Mouse (Mus musculus) limb, embryonic 12.5 days (tissue): ENCODE data around the gene Dock8. TPM values are rescaled to one million over a fixed set of nuclear protein-coding genes. Genes with fewer than 3 reads are reported as not detected.

Experiments used
- ATAC-seq: fragments of 200-750 bp; cut with Nextera tagmentation; 2 replicates; pipeline ENCODE4 v1.8.0; 2017; ENCODE audit warnings: low read depth, moderate TSS enrichment; ENCODE audit not compliant: insufficient number of reproducible peaks, insufficient read depth, low FRiP score, low TSS enrichment
- H3K27ac ChIP-seq: fragments of 300-500 bp; sonication (generic); 2 replicates; pipeline ENCODE4 v1.5.1; 2016; ENCODE audit warnings: mild to moderate bottlenecking, moderate library complexity
- H3K27me3 ChIP-seq: fragments of 300-500 bp; sonication (generic); 2 replicates; pipeline ENCODE4 v1.6.1; 2016; ENCODE audit warnings: mild to moderate bottlenecking, moderate library complexity
- H3K36me3 ChIP-seq: fragments of 300-500 bp; sonication (generic); 2 replicates; pipeline ENCODE4 v1.6.1; 2016; ENCODE audit warnings: mild to moderate bottlenecking, moderate library complexity
- H3K4me1 ChIP-seq: fragments of 300-500 bp; sonication (generic); replicated peaks from 2 replicates; pipeline ENCODE4 v1.6.1; 2016
- H3K4me2 ChIP-seq: fragments of 300-500 bp; sonication (generic); 2 replicates; pipeline ENCODE4 v1.6.1; 2016; ENCODE audit warnings: mild to moderate bottlenecking, moderate library complexity
- H3K4me3 ChIP-seq: fragments of 300-500 bp; sonication (generic); replicated peaks from 2 replicates; pipeline ENCODE4 v1.5.1; 2016; ENCODE audit warnings: mild to moderate bottlenecking
- H3K9ac ChIP-seq: fragments of 300-500 bp; sonication (generic); replicated peaks from 2 replicates; pipeline ENCODE4 v1.6.1; 2016; ENCODE audit warnings: mild to moderate bottlenecking, moderate library complexity
- H3K9me3 ChIP-seq: fragments of 300-500 bp; sonication (generic); 2 replicates; pipeline ENCODE4 v1.6.1; 2016; ENCODE audit warnings: mild to moderate bottlenecking, moderate library complexity
- WGBS: fragments of 180-500 bp; shearing (Covaris S2); methylation state at CpG from one replicate; pipeline ENCODE4 v1.1.7; 2016; 5-methylcytosine and 5-hydroxymethylcytosine counted together
- polyA plus RNA-seq: library from polyadenylated mRNA; unstranded; fragments of >200 nt; fragmentation: Nextera tagmentation; extraction: Ambion mirVana; gene quantifications from 2 replicates; pipeline ENCODE4 v1.2.1, GENCODE M21; 2016

Gene Dock8
- polyA plus RNA-seq, 1 experiment from 2014 or later, result 2.7 TPM

- no peak overlapping the region for H3K27ac ChIP-seq
- H3K27me3 ChIP-seq, result no peaks in the 10 kb centered on the region
- H3K36me3 ChIP-seq, result no peaks in the 10 kb centered on the region
- no peak overlapping the region for H3K4me2 ChIP-seq
- H3K4me3 ChIP-seq, result no peak overlapping the region
- no peak for ATAC-seq
- WGBS, result 41% methylated on average over 6 of the region's 6 CpGs
- H3K9me3 ChIP-seq, result no peaks in the 10 kb centered on the region
- peaks cover 13% of the 10 kb centered on the region for H3K4me1 ChIP-seq
- no peak overlapping the region for H3K9ac ChIP-seq
Measured at GRCm38 (mm10) chr19:25041209-25041608, 41.9 kb downstream of the Dock8 start.

- H3K4me2 ChIP-seq, result no peak overlapping the region
- ATAC-seq, result no peak
- H3K9ac ChIP-seq, result no peak overlapping the region
- no peaks in the 10 kb centered on the region for H3K9me3 ChIP-seq
- H3K27me3 ChIP-seq, result no peaks in the 10 kb centered on the region
- no peak overlapping the region for H3K4me3 ChIP-seq
- WGBS, result 76% methylated on average over 11 of the region's 11 CpGs
- peaks cover 10% of the 10 kb centered on the region for H3K4me1 ChIP-seq
- H3K36me3 ChIP-seq, result no peaks in the 10 kb centered on the region
- no peak overlapping the region for H3K27ac ChIP-seq
Measured at GRCm38 (mm10) chr19:25042973-25043372, 43.6 kb downstream of the Dock8 start.

GRCm38 (mm10) chr19:25044057-25044456, 44.7 kb downstream of the Dock8 start:
- no peak for ATAC-seq
- 80% methylated on average over 3 of the region's 3 CpGs for WGBS
- no peak overlapping the region for H3K4me3 ChIP-seq

GRCm38 (mm10) chr19:25052355-25052754, 53.0 kb downstream of the Dock8 start:
- Histone ChIP-seq H3K9ac (no peak overlapping the region), H3K4me2 (no peak overlapping the region), H3K27me3 (no peaks in the 10 kb centered on the region), H3K27ac (no peak overlapping the region), H3K9me3 (no peaks in the 10 kb centered on the region), H3K36me3 (no peaks in the 10 kb centered on the region), H3K4me1 (0 out of 2 replicates have a peak, but pooled peaks cover 4% of the 10 kb centered on the region), H3K4me3 (no peak overlapping the region)
- WGBS, result 88% methylated on average over 7 of the region's 7 CpGs
- no peak for ATAC-seq

More at GRCm38 (mm10) chr19:25044057-25044456, 44.7 kb downstream of the Dock8 start:
- H3K9me3 ChIP-seq, result no peaks in the 10 kb centered on the region
- H3K9ac ChIP-seq, result no peak overlapping the region
- no peak overlapping the region for H3K27ac ChIP-seq
- no peaks in the 10 kb centered on the region for H3K4me1 ChIP-seq
- H3K27me3 ChIP-seq, result no peaks in the 10 kb centered on the region
- H3K36me3 ChIP-seq, result no peaks in the 10 kb centered on the region
- H3K4me2 ChIP-seq, result no peak overlapping the region

GRCm38 (mm10) chr19:25053152-25053551, 53.8 kb downstream of the Dock8 start:
- 78% methylated on average over 7 of the region's 7 CpGs for WGBS

GRCm38 (mm10) chr19:25055025-25055424, 55.7 kb downstream of the Dock8 start:
- no peaks in the 10 kb centered on the region for H3K27me3 ChIP-seq
- WGBS, result 89% methylated on average over 7 of the region's 7 CpGs

More at GRCm38 (mm10) chr19:25053152-25053551, 53.8 kb downstream of the Dock8 start:
- Histone ChIP-seq H3K4me1 (0 out of 2 replicates have a peak, but pooled peaks cover 4% of the 10 kb centered on the region), H3K9ac (no peak overlapping the region), H3K36me3 (no peaks in the 10 kb centered on the region), H3K4me3 (no peak overlapping the region), H3K27ac (no peak overlapping the region), H3K4me2 (no peak overlapping the region), H3K9me3 (no peaks in the 10 kb centered on the region), H3K27me3 (no peaks in the 10 kb centered on the region)
- no peak for ATAC-seq

GRCm38 (mm10) chr19:25055559-25055958, 56.2 kb downstream of the Dock8 start:
- 89% methylated on average over 7 of the region's 7 CpGs for WGBS
- ATAC-seq, result no peak
- no peaks in the 10 kb centered on the region for H3K36me3 ChIP-seq

More at GRCm38 (mm10) chr19:25055025-25055424, 55.7 kb downstream of the Dock8 start:
- Histone ChIP-seq H3K4me1 (peaks cover 6% of the 10 kb centered on the region), H3K36me3 (no peaks in the 10 kb centered on the region), H3K4me3 (no peak overlapping the region), H3K9ac (no peak overlapping the region), H3K9me3 (no peaks in the 10 kb centered on the region), H3K4me2 (no peak overlapping the region), H3K27ac (no peak overlapping the region)
- ATAC-seq, result no peak

GRCm38 (mm10) chr19:25056224-25056623, 56.9 kb downstream of the Dock8 start:
- no peak for ATAC-seq
- Histone ChIP-seq H3K27ac (no peak overlapping the region), H3K4me2 (no peak overlapping the region), H3K4me1 (peaks cover 17% of the 10 kb centered on the region), H3K9me3 (no peaks in the 10 kb centered on the region), H3K36me3 (no peaks in the 10 kb centered on the region), H3K4me3 (no peak overlapping the region), H3K27me3 (no peaks in the 10 kb centered on the region), H3K9ac (no peak overlapping the region)
- 86% methylated on average over 10 of the region's 10 CpGs for WGBS

More at GRCm38 (mm10) chr19:25055559-25055958, 56.2 kb downstream of the Dock8 start:
- Histone ChIP-seq H3K4me2 (no peak overlapping the region), H3K9me3 (no peaks in the 10 kb centered on the region), H3K9ac (no peak overlapping the region), H3K27me3 (no peaks in the 10 kb centered on the region), H3K4me1 (peaks cover 11% of the 10 kb centered on the region), H3K27ac (no peak overlapping the region), H3K4me3 (no peak overlapping the region)

- H3K4me1 ChIP-seq, result peaks cover 15% of the 10 kb centered on the region
- H3K27me3 ChIP-seq, result no peaks in the 10 kb centered on the region
- H3K36me3 ChIP-seq, result no peaks in the 10 kb centered on the region
- H3K4me2 ChIP-seq, result no peak overlapping the region
- ATAC-seq, result no peak
- WGBS, result 93% methylated on average over 8 of the region's 8 CpGs
- H3K4me3 ChIP-seq, result no peak overlapping the region
- H3K9me3 ChIP-seq, result no peaks in the 10 kb centered on the region
- H3K27ac ChIP-seq, result no peak overlapping the region
- no peak overlapping the region for H3K9ac ChIP-seq
Measured at GRCm38 (mm10) chr19:25057826-25058225, 58.5 kb downstream of the Dock8 start.

GRCm38 (mm10) chr19:25059847-25060364, 60.6 kb downstream of the Dock8 start:
- H3K36me3 ChIP-seq, result no peaks in the 10 kb centered on the region
- peaks cover 14% of the 10 kb centered on the region for H3K4me1 ChIP-seq
- no peaks in the 10 kb centered on the region for H3K27me3 ChIP-seq
- H3K4me2 ChIP-seq, result peak overlapping the region; percentile 39
- no peak overlapping the region for H3K4me3 ChIP-seq
- 60% methylated on average over 7 of the region's 7 CpGs for WGBS
- no peak overlapping the region for H3K9ac ChIP-seq
- peak overlapping the region; percentile 64 for H3K27ac ChIP-seq
- H3K9me3 ChIP-seq, result no peaks in the 10 kb centered on the region
- ATAC-seq, result no peak

- Histone ChIP-seq H3K4me1 (peaks cover 14% of the 10 kb centered on the region), H3K4me2 (peak overlapping the region; percentile 39), H3K9ac (no peak overlapping the region), H3K27ac (peak overlapping the region; percentile 64), H3K27me3 (no peaks in the 10 kb centered on the region), H3K9me3 (no peaks in the 10 kb centered on the region), H3K36me3 (no peaks in the 10 kb centered on the region), H3K4me3 (peak overlapping the region; percentile 13)
- ATAC-seq, result 0 out of 2 replicates have a peak, but pooled peaks have one; percentile 37
- 22% methylated on average over 9 of the region's 9 CpGs for WGBS
Measured at GRCm38 (mm10) chr19:25060375-25060774, 61.0 kb downstream of the Dock8 start.
